Mouse (Mus musculus) 3T3-L1 (cell line): ENCODE results near the gene Bcl2a1b.
"Not testable (repeated sequence)": the region's sequence is repeated elsewhere in the genome, so short reads cannot be mapped to it uniquely, and the experiment has no call there.

Experiments used
- DNase-seq: peaks from one replicate; pipeline ENCODE4 v3.0.0-alpha.2; 2015; ENCODE audit warnings: low read depth, low spot score

The Bcl2a1b gene

DNA sequence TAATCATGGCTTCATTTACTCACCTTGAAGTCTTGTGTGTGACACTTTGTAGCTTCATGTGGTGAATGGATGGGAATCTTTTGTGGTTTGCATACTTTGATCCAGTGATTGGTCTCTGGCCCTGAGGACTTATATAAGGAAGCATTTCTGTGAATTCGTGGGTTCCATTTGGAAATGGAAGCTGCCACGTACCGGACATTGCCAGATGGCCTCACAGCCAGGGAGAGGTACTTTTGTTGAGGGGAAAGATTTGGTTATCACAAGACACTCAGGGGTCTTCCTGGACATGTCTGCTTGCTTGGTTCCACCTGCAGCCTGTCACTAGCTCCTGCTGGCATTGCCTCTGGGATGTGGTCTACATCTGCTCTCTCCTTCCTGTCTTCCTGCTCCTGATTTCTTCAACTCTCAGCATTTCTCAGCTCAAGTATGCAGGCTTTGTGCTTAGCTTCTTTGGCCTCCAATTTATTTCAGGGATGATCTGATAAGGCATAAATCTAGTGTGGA, 41.6 kb downstream of the Bcl2a1b start:
- DNase-seq, result not testable (repeated sequence)

DNA sequence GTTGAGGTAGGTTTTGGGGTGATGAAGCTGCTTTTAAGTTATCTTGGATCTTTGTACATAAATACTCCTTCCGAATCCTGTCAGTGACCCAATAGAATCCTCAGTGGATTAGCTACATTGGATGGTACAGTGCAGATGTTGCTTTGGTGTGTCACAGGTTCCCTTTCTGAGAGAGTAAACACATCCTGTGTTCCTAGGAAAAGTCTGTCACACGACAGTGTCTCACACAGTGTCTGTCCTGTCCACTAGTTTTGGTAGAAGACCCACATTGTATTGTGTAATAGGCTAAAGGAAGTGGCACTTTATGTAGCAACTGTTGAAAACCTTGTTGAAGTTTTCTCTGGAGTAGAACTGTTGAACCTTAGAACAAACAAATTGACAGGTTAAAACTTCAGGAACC, 54.4 kb downstream of the Bcl2a1b start:
- no peak for DNase-seq

DNA sequence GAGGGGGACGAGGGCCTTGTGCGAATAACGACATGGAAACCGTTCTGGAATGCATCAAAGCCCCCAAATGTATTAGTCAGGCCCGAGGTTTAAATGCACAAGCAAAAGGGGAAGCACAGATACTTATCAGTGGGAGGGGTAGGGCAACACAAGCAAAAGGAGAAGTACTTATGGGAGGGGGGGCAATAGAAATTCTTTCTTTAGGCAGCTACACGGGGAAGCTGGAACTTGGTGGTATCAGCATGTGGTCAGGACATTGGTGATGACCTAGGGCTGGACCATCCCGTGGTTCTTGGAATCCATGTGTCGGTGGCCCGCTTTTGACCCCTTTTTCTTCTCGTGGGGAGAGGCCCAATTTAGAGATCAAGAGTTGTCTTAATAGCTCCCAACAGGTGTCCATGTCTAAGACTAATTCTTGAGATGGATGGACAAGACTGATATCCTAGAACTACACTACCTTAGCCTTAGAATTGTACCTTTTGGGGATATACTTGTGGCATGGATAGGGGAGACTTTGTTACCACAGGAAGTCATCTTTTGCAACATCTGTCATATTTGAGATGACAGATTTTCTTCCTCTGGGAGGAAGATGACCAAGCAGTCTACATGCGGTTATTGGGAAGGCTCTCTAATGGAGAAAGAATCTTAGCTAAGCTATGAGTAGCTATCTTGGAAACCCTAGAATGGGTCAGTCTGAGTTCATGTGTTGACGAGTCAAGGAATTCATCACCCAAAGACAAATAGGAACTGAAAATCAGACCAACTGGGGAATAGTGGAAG, 57.7 kb downstream of the Bcl2a1b start:
- DNase-seq, result no peak
